Mouse (Mus musculus) brown adipose tissue, adult 24 weeks (tissue): ENCODE data around the gene Shroom3. TPM values are rescaled to one million over a fixed set of nuclear protein-coding genes. Genes with fewer than 3 reads are reported as not detected.

Source experiments
- H3K27ac ChIP-seq: fragments of 200-500 bp; replicated peaks from 2 replicates; pipeline ENCODE4 v1.5.1; 2012; ENCODE audit warnings: low read depth, mild to moderate bottlenecking, low read length
- H3K4me1 ChIP-seq: fragments of 200-500 bp; 2 replicates; pipeline ENCODE4 v1.6.1; 2012; ENCODE audit warnings: low read length, mixed read lengths; ENCODE audit not compliant: control insufficient read depth, insufficient read depth, insufficient read length
- H3K4me3 ChIP-seq: fragments of 200-500 bp; 2 replicates; pipeline ENCODE4 v1.5.1; 2012; ENCODE audit warnings: low read depth, mild to moderate bottlenecking, low read length, moderate library complexity; ENCODE audit not compliant: insufficient read depth
- polyA plus RNA-seq: library from polyadenylated mRNA; stranded (reverse); fragments of >200 nt; gene quantifications from 2 replicates; pipeline ENCODE4 v1.2.4, GENCODE M21; 2012; ENCODE audit not compliant: missing spikeins, insufficient read depth, insufficient read length

Gene Shroom3
- polyA plus RNA-seq, 1 experiment: 0.59 TPM

DNA sequence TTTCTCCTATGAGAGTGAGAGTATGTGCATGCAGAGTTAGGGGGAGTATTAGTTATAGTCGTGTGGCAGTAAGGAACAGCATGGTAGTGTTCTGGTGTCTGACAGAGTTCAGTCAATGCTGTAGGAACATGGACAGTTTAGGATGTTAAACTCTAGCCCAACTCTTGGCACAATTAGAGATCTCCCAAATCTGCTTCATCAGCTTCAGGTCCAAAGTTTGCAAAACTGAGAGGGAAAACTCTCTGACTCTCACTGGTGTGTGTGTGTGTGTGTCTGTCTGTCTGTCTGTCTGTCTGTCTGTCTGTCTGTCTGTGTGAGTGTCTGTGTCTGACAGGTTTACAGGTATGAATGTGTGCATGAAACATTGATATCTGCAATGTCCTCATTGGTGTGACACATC, 147.2 kb downstream of the Shroom3 start:
- Histone ChIP-seq H3K4me3 (no peak overlapping the region), H3K4me1 (peaks cover 6% of the 10 kb centered on the region; the same call in 1 of the 2 replicates), H3K27ac (no peak overlapping the region)

DNA sequence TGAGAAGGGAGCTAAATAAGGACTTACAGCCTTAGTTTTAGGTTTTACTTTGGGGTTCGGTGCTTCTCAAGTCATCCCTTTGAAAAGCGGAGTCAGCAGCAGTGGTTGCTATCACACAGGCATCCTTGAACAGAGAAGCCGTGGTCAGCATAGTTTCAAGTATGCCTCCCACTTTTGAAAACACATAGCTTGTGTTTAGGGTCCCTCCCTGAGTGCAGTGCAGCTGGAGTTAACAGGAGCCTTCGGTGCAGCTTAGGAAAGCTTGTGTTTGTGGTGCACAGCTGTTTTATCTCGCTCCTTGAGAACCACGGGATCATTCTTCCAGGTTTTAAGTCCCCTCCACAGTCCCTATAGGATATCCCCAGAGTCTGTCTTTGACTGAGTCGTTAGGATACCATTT, 151.3 kb downstream of the Shroom3 start:
- Histone ChIP-seq H3K4me3 (no peak overlapping the region), H3K4me1 (peaks cover 6% of the 10 kb centered on the region; the same call in 1 of the 2 replicates), H3K27ac (no peak overlapping the region)

DNA sequence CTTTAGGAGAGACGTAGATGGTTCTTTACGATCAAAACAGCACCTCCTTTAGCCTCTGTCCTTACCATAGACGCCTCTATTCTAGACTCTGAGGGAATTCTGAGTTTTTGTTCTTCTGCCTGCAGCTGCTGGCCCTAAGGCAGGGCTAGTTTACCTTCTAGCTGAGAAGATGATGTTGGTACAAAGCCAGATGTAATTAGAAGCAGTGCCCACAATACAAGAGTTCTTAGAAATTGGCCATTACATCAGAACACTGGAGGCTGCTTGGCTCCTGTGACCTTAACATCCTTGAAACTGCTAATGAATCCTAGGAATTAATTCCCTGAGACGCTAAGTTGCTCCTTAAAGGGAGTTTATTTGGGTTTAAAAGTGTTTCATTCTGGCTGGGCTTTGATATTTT, 154.1 kb downstream of the Shroom3 start:
- no peak overlapping the region for H3K27ac ChIP-seq
- H3K4me1 ChIP-seq: peaks cover 2% of the 10 kb centered on the region; the same call in 1 of the 2 replicates
- no peak overlapping the region for H3K4me3 ChIP-seq

DNA sequence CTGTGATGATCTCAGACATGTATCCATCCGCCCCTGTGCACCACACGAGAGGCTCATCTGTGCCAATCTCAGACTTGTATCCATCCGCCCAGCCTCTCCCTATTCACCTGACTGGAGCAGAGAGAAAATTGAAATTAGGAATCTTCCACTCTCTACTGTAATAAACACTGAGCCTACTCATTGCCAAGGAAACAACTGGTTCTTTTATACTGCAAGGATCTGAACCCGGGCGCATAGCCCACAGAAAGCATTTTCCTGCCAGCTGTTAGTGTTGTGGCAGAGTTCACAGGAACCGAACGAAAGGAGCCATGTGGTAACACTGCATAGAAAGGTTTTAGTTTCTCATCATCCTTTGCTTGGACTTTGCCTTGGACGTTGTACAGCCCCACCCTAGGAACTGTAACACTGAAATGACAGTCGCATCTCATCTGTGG, 155.1 kb downstream of the Shroom3 start:
- H3K4me3 ChIP-seq: no peak overlapping the region
- H3K4me1 ChIP-seq: peaks cover 2% of the 10 kb centered on the region; the same call in 1 of the 2 replicates
- no peak overlapping the region for H3K27ac ChIP-seq

DNA sequence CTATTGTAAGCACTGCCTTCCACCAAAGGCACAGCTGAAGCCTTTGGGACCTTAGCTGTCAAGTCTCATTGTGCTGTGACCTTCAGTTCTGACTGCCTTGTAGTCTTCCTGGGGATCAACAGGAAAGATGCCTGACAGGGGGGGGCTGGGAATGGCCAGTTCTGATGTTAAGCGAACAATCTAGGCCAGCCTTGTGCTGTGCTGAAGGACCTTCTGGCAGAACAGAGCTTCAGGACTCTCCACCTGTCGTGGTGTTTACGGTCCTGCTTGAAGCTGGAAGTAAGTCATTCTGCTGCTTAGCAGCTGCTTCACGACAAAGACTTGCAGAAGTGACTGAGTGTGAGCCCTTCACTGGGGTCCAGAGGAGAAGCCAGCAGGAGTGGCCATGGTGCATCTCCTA, 156.1 kb downstream of the Shroom3 start:
- no peak overlapping the region for H3K4me3 ChIP-seq
- H3K27ac ChIP-seq: no peak overlapping the region
- peaks cover 2% of the 10 kb centered on the region; the same call in 1 of the 2 replicates for H3K4me1 ChIP-seq

DNA sequence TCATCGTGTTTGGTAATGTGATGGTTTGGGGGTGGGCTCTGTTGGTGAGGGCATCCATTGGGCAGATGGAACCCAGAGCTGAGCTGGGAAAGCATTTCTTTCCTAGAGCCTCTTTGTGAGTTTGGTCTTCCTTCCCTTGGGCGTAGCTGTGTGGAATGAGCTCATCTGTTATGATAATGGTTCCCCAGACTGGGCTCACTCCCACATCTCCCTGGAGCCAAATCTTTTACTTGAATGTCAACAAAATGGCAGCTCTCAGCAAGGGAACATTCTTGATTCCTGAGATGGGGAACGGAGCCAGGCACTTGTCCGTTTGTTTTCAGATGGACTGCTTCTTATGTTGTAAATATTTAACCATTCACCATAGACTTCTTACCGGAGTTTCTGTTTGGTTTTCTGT, 158.2 kb downstream of the Shroom3 start:
- Histone ChIP-seq H3K4me3 (no peak overlapping the region), H3K4me1 (peaks cover 2% of the 10 kb centered on the region; the same call in 1 of the 2 replicates), H3K27ac (peak overlapping the region; percentile 17; the same call in 1 of the 2 replicates)

DNA sequence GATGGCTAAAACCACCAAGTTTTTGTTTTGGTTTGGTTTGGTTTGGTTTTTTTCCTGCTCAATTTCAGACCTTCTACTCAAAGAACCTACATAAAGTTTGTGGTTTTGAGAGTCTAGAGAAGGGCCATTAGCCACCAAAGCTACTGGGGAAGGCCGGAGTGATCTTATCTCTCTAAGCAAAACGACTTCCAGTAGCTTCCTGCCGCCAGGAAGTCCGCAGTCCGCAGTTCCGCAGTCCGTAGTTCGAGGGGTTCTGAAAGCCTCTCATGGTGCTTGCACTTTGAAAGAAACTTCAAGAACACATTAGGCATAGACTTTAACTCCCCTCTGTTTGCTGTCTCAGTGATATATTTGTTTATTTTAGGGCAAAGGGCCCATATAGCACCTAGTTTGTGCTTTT, 159.2 kb downstream of the Shroom3 start:
- peaks cover 2% of the 10 kb centered on the region; the same call in 1 of the 2 replicates for H3K4me1 ChIP-seq
- H3K27ac ChIP-seq: no peak overlapping the region
- no peak overlapping the region for H3K4me3 ChIP-seq

DNA sequence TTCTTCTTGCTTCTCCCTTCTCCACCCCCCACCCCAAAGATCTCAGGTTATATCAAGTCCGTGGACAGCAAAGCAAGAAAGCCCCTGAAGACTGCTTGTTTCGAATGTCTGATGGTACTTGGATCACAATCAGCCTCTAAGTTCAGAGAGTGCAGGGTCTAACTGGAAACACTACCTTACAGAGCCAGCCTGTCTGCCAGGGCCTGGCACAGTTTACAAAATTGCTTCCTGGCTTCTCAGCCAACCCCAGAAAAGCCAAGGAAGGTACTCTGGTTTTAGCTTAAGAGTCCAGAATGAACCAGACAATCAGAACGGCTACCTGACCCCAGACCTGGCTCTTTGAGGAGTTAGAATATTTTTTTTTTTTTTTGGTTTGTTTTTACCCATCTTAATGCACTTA, 159.6 kb downstream of the Shroom3 start:
- Histone ChIP-seq H3K4me1 (peaks cover 2% of the 10 kb centered on the region; the same call in 1 of the 2 replicates), H3K27ac (no peak overlapping the region), H3K4me3 (no peak overlapping the region)

DNA sequence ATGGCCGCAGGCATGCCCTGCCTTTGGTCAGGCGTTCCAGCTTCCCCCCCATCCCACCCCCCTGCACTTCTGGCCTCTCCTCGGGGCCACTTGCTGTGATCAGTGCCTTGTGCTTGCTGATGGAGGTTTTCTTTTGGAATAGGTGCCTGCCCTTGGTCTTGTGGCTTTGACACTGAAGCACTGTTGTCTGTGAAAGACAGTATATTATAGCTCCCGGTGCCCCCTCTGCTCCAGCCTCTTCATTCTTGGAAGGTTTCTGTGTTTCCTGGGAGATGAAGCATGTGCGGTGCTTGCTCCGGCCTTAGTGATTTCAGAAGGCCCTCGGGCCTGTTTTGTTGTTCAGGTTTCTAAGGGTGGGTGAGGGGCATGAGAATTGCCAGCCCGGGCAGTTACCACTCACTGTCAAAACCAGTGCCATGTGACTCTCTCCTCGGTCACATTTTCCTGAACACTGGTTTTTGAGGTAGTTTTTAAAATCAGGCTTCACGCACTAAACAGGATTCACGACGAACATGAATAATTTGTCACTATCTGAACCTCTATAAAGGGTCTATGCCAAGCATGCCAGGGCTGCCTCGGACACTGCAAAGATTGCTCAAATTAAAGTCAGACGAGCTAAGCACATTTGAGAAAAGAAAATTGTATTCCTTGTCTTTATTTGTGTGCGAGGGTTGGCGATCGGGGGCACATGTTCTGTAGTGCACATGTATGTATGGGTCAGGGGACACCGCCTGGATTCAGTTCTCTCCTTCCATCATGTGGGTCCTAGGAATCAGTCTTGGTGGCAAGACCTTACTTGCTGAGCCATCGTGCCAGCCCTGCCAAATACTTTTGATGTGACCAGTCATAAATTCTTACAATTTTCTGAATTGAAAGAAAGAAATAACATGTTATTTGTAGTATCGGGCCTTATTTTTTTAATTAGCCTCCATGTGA, 160.9 kb downstream of the Shroom3 start:
- Histone ChIP-seq H3K4me3 (no peak overlapping the region), H3K4me1 (peaks cover 2% of the 10 kb centered on the region; the same call in 1 of the 2 replicates), H3K27ac (no peak overlapping the region)

DNA sequence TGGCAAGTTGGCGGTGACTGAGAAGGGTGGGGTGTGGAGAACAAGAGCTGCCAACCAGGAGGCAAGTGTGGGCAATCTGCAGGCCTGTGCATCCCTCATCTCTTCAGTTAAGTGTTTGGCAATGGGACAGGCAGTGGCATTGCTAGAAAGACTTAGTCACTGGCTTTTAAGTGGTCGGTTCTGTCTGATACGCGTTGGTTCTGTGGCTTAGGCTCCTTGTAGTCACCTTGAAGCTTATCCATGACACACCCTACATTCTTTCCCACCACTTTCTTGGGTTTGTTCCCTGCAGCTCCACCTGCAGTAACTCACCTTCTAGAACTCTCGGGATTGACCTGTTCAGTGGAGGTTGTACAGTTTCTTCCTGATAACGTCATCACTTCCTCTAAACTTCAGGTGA, 166.5 kb downstream of the Shroom3 start:
- no peak overlapping the region for H3K27ac ChIP-seq

DNA sequence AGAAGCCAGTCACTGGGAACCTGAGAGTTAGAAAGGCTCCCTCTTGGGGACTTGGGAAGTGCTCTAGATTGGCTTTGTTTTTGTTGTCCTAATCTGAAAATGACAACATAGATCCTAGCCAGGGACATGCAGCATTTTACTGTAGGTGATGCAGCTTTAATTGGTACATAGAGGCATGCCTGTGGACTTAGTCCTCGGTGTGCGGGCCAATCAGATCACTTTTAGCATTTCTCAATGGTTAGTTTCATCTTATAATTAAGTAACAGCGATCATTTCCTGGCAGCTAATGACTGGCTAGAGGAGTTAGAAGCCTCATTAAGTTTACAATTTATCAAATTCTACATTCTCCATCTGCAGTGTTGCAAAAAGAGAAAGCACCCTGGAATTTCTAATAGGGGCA, 167.7 kb downstream of the Shroom3 start:
- Histone ChIP-seq H3K4me1 (no peaks in the 10 kb centered on the region), H3K4me3 (no peak overlapping the region), H3K27ac (no peak overlapping the region)

More for the DNA sequence above, 166.5 kb downstream of the Shroom3 start:
- H3K4me3 ChIP-seq: no peak overlapping the region
- no peaks in the 10 kb centered on the region for H3K4me1 ChIP-seq

DNA sequence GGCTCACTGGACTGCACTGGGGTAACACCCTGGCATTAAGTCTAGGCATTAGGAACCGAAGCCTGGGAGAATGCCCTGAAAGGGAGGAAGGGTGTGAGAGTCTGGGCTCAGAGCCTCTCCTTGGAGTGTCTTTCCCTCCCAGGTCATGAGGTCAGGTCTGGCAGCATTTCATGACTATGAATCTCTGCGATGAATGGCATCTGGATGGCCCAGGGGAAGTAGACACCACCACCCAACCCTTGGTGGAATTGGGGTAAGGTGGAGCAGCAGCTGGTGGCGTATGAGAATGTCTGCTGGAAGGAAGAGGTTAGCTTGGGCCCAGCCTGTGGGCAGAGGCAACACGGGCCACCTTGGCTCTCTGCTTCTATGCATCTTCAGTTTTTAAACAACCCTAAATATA, 171.7 kb downstream of the Shroom3 start:
- peaks cover 8% of the 10 kb centered on the region; the same call in 1 of the 2 replicates for H3K4me1 ChIP-seq
- H3K27ac ChIP-seq: no peak overlapping the region
- H3K4me3 ChIP-seq: no peak overlapping the region

DNA sequence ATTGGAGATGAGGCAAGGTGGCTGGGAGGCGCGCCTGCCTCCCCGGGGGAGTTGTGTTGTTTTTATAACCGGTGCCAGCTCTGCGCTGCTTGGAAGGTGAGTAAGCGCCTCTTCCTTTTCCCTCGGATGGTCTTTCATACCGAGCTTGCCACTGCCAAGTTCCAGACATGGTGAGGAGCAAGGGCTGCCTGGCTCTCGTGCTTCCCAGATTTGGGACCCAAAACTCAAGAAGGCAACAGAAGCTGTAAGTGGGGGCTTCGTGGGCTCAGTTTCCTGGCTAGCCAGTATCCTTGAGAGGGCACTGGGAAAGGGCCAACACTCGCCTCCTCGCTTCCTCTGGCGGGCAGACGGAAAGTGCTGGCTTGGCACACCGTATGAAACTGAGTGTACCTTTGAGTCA, 173.1 kb downstream of the Shroom3 start:
- Histone ChIP-seq H3K4me3 (peak overlapping the region; percentile 40), H3K27ac (0 out of 2 replicates have a peak overlapping the region, but pooled peaks have one; percentile 2), H3K4me1 (peaks cover 8% of the 10 kb centered on the region; the same call in 1 of the 2 replicates)

DNA sequence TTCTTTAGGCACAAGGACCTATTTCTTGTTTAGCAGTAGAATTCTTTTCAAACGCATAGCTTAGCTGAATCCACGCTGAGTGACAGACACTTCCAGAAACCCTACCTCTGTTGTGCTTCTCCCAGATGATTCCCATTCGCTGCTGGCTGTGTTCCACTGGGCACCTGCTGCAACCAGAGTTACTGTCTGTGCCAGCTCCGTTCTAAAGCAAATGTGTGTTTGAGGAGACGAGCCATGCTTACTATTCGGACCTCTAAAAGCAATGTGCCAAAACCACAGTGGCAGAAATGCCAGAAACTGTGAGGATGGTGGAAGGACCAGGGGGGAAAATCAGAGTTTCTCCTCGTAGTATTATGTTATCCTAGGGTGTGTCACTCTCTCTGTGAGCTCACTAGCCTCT, 173.9 kb downstream of the Shroom3 start:
- H3K4me3 ChIP-seq: no peak overlapping the region
- peak overlapping the region; percentile 48; the same call in 1 of the 2 replicates for H3K27ac ChIP-seq
- peaks cover 8% of the 10 kb centered on the region; the same call in 1 of the 2 replicates for H3K4me1 ChIP-seq

DNA sequence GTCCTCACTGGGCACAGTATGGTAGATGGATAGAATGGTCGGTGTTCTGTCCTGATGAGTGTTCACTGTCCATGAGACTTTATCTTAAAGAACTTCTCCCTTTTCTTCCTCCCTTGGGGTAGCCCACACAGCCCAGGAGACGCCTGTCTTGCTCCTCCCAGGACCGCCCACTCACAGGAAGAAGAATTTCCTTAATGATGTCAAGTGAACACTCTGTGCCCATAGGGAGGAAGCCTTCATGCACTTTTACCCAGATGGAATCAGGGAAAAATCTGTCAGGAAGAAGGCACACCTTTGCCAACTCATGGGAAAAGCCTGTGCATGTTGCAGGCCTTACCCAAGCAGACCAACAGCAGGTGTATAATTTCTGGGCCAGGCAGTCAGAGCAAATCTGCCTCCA, 174.9 kb downstream of the Shroom3 start:
- 0 out of 2 replicates have a peak overlapping the region, but pooled peaks have one; percentile 48 for H3K27ac ChIP-seq
- no peak overlapping the region for H3K4me3 ChIP-seq
- peaks cover 8% of the 10 kb centered on the region; the same call in 1 of the 2 replicates for H3K4me1 ChIP-seq
